Mouse (Mus musculus) MEL (cell line): ENCODE measurements around the gene St7. TPM values are rescaled to one million over a fixed set of nuclear protein-coding genes. Genes with fewer than 3 reads are reported as not detected.

Source experiments
- DNase-seq: peaks from one replicate; pipeline ENCODE4 v3.0.0; 2011; ENCODE audit warnings: low read depth, low spot score
- H3K27ac ChIP-seq: 2 replicates; pipeline ENCODE4 v1.5.1; 2012; ENCODE audit warnings: low read depth, mild to moderate bottlenecking, control low read depth, low read length, moderate library complexity; ENCODE audit not compliant: control insufficient read depth
- H3K27me3 ChIP-seq, 2 experiments: fragments of 150-350 bp in 1 of 2; sonication (generic) in 1 of 2; 2 replicates each; pipeline ENCODE4 v1.6.1; 2012; ENCODE audit warnings: low read length in 2 of 2, mild to moderate bottlenecking in 2 of 2, improper control_type of control experiment in 1 of 2, moderate library complexity in 1 of 2; ENCODE audit not compliant: insufficient read depth in 2 of 2, control insufficient read depth in 1 of 2
- H3K36me3 ChIP-seq, 2 experiments: 2 replicates each; pipeline ENCODE4 v1.6.1; 2012 to 2014; ENCODE audit warnings: low read length in 2 of 2, improper control_type of control experiment in 1 of 2, inconsistent platforms in 1 of 2, mild to moderate bottlenecking in 1 of 2; ENCODE audit not compliant: insufficient read depth in 2 of 2, control insufficient read depth in 1 of 2
- H3K4me1 ChIP-seq, 2 experiments: fragments of 150-350 bp in 1 of 2; sonication (generic) in 1 of 2; 2 replicates each; pipeline ENCODE4 v1.6.1; 2012; ENCODE audit warnings: low read length in 2 of 2, improper control_type of control experiment in 1 of 2, mild to moderate bottlenecking in 1 of 2; ENCODE audit not compliant: insufficient read depth in 2 of 2, control insufficient read depth in 1 of 2
- H3K4me3 ChIP-seq, 2 experiments: fragments of 150-350 bp in 1 of 2; sonication (generic) in 1 of 2; 2 replicates each; pipeline ENCODE4 v1.5.1; 2012; ENCODE audit warnings: low read depth in 2 of 2, low read length in 2 of 2, mild to moderate bottlenecking in 2 of 2, moderate library complexity in 2 of 2, control low read depth in 1 of 2, improper control_type of control experiment in 1 of 2; ENCODE audit not compliant: control insufficient read depth in 1 of 2, insufficient read depth in 1 of 2
- H3K79me2 ChIP-seq: 2 replicates; pipeline ENCODE4 v1.6.1; 2012; ENCODE audit warnings: mild to moderate bottlenecking, low read length, moderate library complexity; ENCODE audit not compliant: control insufficient read depth, poor library complexity, insufficient read depth
- H3K9ac ChIP-seq: 2 replicates; pipeline ENCODE4 v1.6.1; 2012; ENCODE audit warnings: low read depth, mild to moderate bottlenecking, control low read depth, low read length, moderate library complexity; ENCODE audit not compliant: control insufficient read depth, poor library complexity, severe bottlenecking
- H3K9me3 ChIP-seq: fragments of 150-350 bp; sonication (generic); replicated peaks from 2 replicates; pipeline ENCODE4 v1.6.1; 2012; ENCODE audit warnings: mild to moderate bottlenecking, low read length, improper control_type of control experiment, moderate library complexity; ENCODE audit not compliant: insufficient read depth
- BHLHE40 ChIP-seq: IDR thresholded peaks from 2 replicates; pipeline ENCODE4 v1.6.1; 2012; ENCODE audit warnings: low read depth, mild to moderate bottlenecking, inconsistent platforms, low read length, improper control_type of control experiment, borderline replicate concordance
- CHD1 ChIP-seq: IDR thresholded peaks from 2 replicates; pipeline ENCODE4 v1.6.1; 2012; ENCODE audit warnings: low read depth, mild to moderate bottlenecking, inconsistent platforms, low read length, improper control_type of control experiment
- CHD2 ChIP-seq: IDR thresholded peaks from 2 replicates; pipeline ENCODE4 v1.6.1; 2011; ENCODE audit warnings: low read length, improper control_type of control experiment
- ELF1 ChIP-seq: IDR thresholded peaks from 2 replicates; pipeline ENCODE4 v1.6.1; 2014; ENCODE audit warnings: low read depth, mild to moderate bottlenecking, inconsistent platforms, low read length, improper control_type of control experiment, moderate library complexity
- ETS1 ChIP-seq: IDR thresholded peaks from 2 replicates; pipeline ENCODE4 v1.6.1; 2012; ENCODE audit warnings: low read depth, mild to moderate bottlenecking, inconsistent platforms, low read length, improper control_type of control experiment, moderate library complexity
- GABPA ChIP-seq: IDR thresholded peaks from 2 replicates; pipeline ENCODE4 v1.6.1; 2012; ENCODE audit warnings: low read depth, mild to moderate bottlenecking, inconsistent platforms, low read length, improper control_type of control experiment, moderate library complexity
- MAZ ChIP-seq: IDR thresholded peaks from 2 replicates; pipeline ENCODE4 v1.6.1; 2012; ENCODE audit warnings: low read depth, mild to moderate bottlenecking, inconsistent platforms, low read length, improper control_type of control experiment
- MXI1 ChIP-seq: IDR thresholded peaks from 2 replicates; pipeline ENCODE4 v1.6.1; 2011; ENCODE audit warnings: mild to moderate bottlenecking, low read depth, low read length, improper control_type of control experiment
- MYC ChIP-seq: IDR thresholded peaks from 2 replicates; pipeline ENCODE4 v1.6.1; 2011; ENCODE audit warnings: low read depth, mild to moderate bottlenecking, low read length, improper control_type of control experiment, moderate library complexity
- NELFE ChIP-seq: IDR thresholded peaks from 2 replicates; pipeline ENCODE4 v1.6.1; 2011; ENCODE audit warnings: low read depth, low read length, improper control_type of control experiment
- POLR2AphosphoS5 ChIP-seq: IDR thresholded peaks from 2 replicates; pipeline ENCODE4 v1.6.1; 2012; ENCODE audit warnings: low read depth, borderline replicate concordance, mild to moderate bottlenecking, inconsistent platforms, low read length, moderate library complexity, mixed read lengths
- RAD21 ChIP-seq: IDR thresholded peaks from 2 replicates; pipeline ENCODE4 v1.6.1; 2011; ENCODE audit warnings: mild to moderate bottlenecking, low read depth, low read length, improper control_type of control experiment
- RCOR1 ChIP-seq: IDR thresholded peaks from 2 replicates; pipeline ENCODE4 v1.6.1; 2012; ENCODE audit warnings: low read depth, mild to moderate bottlenecking, inconsistent platforms, low read length, improper control_type of control experiment
- SMC3 ChIP-seq: IDR thresholded peaks from 2 replicates; pipeline ENCODE4 v1.6.1; 2011; ENCODE audit warnings: low read depth, low read length, improper control_type of control experiment
- USF2 ChIP-seq, 2 experiments: IDR thresholded peaks; 2 replicates each; pipeline ENCODE4 v1.6.1; 2011 to 2012; ENCODE audit warnings: improper control_type of control experiment in 2 of 2, low read length in 2 of 2, borderline replicate concordance in 1 of 2, inconsistent platforms in 1 of 2, low read depth in 1 of 2, mild to moderate bottlenecking in 1 of 2; ENCODE audit not compliant: insufficient read depth in 1 of 2
- ZMIZ1 ChIP-seq: IDR thresholded peaks from 2 replicates; pipeline ENCODE4 v1.6.1; 2012; ENCODE audit warnings: low read depth, mild to moderate bottlenecking, inconsistent platforms, low read length, improper control_type of control experiment, moderate library complexity
- polyA plus RNA-seq, 2 experiments: library from polyadenylated mRNA; stranded (reverse) in 1 of 2; unstranded in 1 of 2; fragments of >175 nt in 1 of 2; fragments of >200 nt in 1 of 2; gene quantifications; 2 replicates each; pipeline versions ENCODE4 v1.2.1 to v1.2.4; 2012; ENCODE audit warnings: low replicate concordance in 2 of 2, low read depth in 1 of 2; ENCODE audit not compliant: insufficient read length in 2 of 2, insufficient read depth in 1 of 2, missing spikeins in 1 of 2
- total RNA-seq: library from RNA; depleted of rRNA; stranded (reverse); fragments of 300-350 nt; gene quantifications from 2 replicates; pipeline ENCODE4 v1.2.3, GENCODE M21; 2012

The St7 gene
- total and polyA plus RNA-seq, 3 experiments, result 34.4 to 48.5 TPM; not detected in 1

- Histone ChIP-seq H3K79me2 (no peaks in the 10 kb centered on the region), H3K27me3 (peaks cover 0 to 2% of the 10 kb centered on the region in 2 experiments; a peak in 1 of 4 replicates)
- no peak for DNase-seq
Observed at GRCm38 (mm10) chr6:17963455-17963854, 270.7 kb downstream of the St7 start.

DNA sequence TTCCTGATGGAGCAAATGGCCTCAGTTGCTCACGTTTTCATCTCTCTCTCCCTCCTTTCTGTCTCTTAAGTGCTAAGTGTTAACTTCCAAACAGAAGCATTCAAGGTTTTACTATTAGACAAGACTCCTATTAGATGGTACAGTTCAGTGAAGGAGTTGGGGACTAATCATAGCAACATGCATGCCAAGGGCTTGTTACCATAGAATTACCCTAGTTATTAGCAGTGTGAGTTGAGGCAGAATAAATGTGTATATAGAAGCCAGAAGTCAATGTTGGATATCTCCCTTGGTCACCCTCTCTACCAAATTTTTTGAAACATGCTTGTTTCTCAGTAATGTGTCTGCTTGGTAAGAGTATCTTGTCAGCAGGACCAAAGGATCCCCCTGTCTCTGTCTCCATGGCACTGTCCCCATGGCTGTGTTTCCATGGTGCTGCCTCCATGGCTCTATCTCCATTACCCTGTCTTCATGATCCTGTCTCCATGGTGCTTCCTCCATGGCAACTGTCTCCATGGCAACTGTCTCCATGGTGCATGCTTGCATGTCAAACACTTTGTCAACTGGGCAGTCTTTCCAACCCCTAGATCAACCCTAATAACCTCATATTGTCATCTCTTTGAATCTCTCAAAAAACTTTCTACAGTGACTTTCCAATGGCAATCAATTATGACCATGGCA lies 275.9 kb downstream of the St7 start:
- Histone ChIP-seq H3K4me3 (no peak overlapping the region), H3K4me1 (no peaks in the 10 kb centered on the region), H3K79me2 (no peaks in the 10 kb centered on the region), H3K9me3 (no peaks in the 10 kb centered on the region), H3K9ac (no peak overlapping the region), H3K36me3 (no peaks in the 10 kb centered on the region), H3K27ac (no peak overlapping the region), H3K27me3 (peaks cover 0 to 2% of the 10 kb centered on the region in 2 experiments; a peak in 1 of 4 replicates)
- TF ChIP-seq POLR2AphosphoS5 (no peak), CHD2 (no peak), GABPA (no peak), CHD1 (no peak), ETS1 (no peak), NELFE (no peak), MXI1 (no peak), MAZ (no peak)
- no peak for DNase-seq

More at GRCm38 (mm10) chr6:17963455-17963854, 270.7 kb downstream of the St7 start:
- Histone ChIP-seq H3K36me3 (no peaks in the 10 kb centered on the region), H3K4me3 (no peak overlapping the region), H3K9ac (no peak overlapping the region), H3K4me1 (no peaks in the 10 kb centered on the region), H3K27ac (no peak overlapping the region), H3K9me3 (no peaks in the 10 kb centered on the region)
- TF ChIP-seq MYC (no peak), ELF1 (no peak), RCOR1 (no peak), BHLHE40 (no peak), POLR2AphosphoS5 (no peak), USF2 (IDR thresholded peaks at IDR 0.05; ENCODE audit: borderline replicate concordance in 1 of 2, insufficient read depth in 1 of 2, low read depth in 1 of 2, low read length in 2 of 2) (no peak), ZMIZ1 (no peak), SMC3 (no peak), RAD21 (no peak)
